In genomic region chr7:107215723-107216122, GRCm38 (mm10) we compare ENCODE assay signal across 9 mouse cellular contexts. TPM values are rescaled to one million over a fixed set of nuclear protein-coding genes. Genes with fewer than 3 reads are reported as not detected.
DNase-seq lines count a peak whose midpoint lies in the region; ATAC-seq lines count a peak whose summit lies in the region.
"Had no signal": no experiment of that assay in that cellular context is flagged by ENCODE, and none has a peak within 500 bp of the region (broad histone marks: within the 10 kb centered on the region; RNA-seq: fewer than 3 reads in every experiment).

No protein-coding gene starts in this region.

- H3K36me3 ChIP-seq in neural tube, embryonic 12.5 days = no peaks in the 10 kb centered on the region

- H3K27me3 ChIP-seq in neural tube, embryonic 12.5 days (replicated peaks) = peaks cover 10% of the 10 kb centered on the region

- no peaks in the 10 kb centered on the region for H3K9me3 ChIP-seq in neural tube, embryonic 12.5 days

- H3K4me1 ChIP-seq in neural tube, embryonic 12.5 days = no peaks in the 10 kb centered on the region

- H3K4me3 ChIP-seq in neural tube, embryonic 12.5 days = no peak overlapping the region

- H3K9ac ChIP-seq in neural tube, embryonic 12.5 days = no peak overlapping the region

- 0 out of 2 replicates have a peak, but pooled peaks have one; percentile 29 for ATAC-seq in neural tube, embryonic 12.5 days (ENCODE audit: low FRiP score, low read depth)
- 0 out of 2 replicates have a peak, but pooled peaks have one; percentile 36 for ATAC-seq in common myeloid progenitor, adult 5-6 weeks (replicated peaks; ENCODE audit: low read depth, poor library complexity, severe bottlenecking)

- no peak overlapping the region for H3K4me2 ChIP-seq in neural tube, embryonic 12.5 days (replicated peaks)

- no peak overlapping the region for H3K27ac ChIP-seq in neural tube, embryonic 12.5 days

- no peak for DNase-seq in neural tube, embryonic 10.5 days (ENCODE audit: extremely low spot score, low spot score)
- peak; percentile 32 for DNase-seq in kidney, adult 9 months
- DNase-seq in retina, embryonic 14.5 days (ENCODE audit: low spot score) = peak; percentile 67
- no peak for DNase-seq in layer of hippocampus, postnatal 36 days
- no peak for DNase-seq in frontal cortex, postnatal 25 days (ENCODE audit: low spot score in 2 of 2)

RNA-seq across cellular contexts. Expression of gene Rbmxl2, which starts 6.5 kb away (rescaled TPM):
- not detected in 2 replicates for polyA plus RNA-seq in neural tube, embryonic 12.5 days (2016; fragmentation: Nextera tagmentation; extraction: Ambion mirVana)
- total RNA-seq in common myeloid progenitor, adult 5-6 weeks (2017) = not detected in 2 replicates
- not detected for total RNA-seq in layer of hippocampus, postnatal 36 days (2021)
- total RNA-seq: layer of hippocampus, postnatal 14 days had no signal
- polyA plus RNA-seq: spleen, adult 2 months had no signal

RNA-seq across cellular contexts. Expression of gene Nlrp14, which starts 48.9 kb away (rescaled TPM):
- polyA plus RNA-seq in neural tube, embryonic 12.5 days (2016; fragmentation: Nextera tagmentation; extraction: Ambion mirVana) = not detected in 2 replicates
- total RNA-seq in common myeloid progenitor, adult 5-6 weeks (2017) = not detected in 2 replicates
- total RNA-seq in layer of hippocampus, postnatal 36 days (2021) = not detected
- total RNA-seq: layer of hippocampus, postnatal 14 days had no signal
- polyA plus RNA-seq: spleen, adult 2 months had no signal

Comparison
In these comparisons a context has a peak if more than half of its experiments do, and no peak if none do; other contexts are left out.
1. DNase-seq: peak in kidney, adult 9 months (single experiment) and retina, embryonic 14.5 days (single experiment); none in neural tube, embryonic 10.5 days (single experiment), layer of hippocampus, postnatal 36 days (0 of 2) and frontal cortex, postnatal 25 days (0 of 2).